Mouse (Mus musculus): Measurements from ENCODE around the gene Trappc10.

The Trappc10 gene

DNA sequence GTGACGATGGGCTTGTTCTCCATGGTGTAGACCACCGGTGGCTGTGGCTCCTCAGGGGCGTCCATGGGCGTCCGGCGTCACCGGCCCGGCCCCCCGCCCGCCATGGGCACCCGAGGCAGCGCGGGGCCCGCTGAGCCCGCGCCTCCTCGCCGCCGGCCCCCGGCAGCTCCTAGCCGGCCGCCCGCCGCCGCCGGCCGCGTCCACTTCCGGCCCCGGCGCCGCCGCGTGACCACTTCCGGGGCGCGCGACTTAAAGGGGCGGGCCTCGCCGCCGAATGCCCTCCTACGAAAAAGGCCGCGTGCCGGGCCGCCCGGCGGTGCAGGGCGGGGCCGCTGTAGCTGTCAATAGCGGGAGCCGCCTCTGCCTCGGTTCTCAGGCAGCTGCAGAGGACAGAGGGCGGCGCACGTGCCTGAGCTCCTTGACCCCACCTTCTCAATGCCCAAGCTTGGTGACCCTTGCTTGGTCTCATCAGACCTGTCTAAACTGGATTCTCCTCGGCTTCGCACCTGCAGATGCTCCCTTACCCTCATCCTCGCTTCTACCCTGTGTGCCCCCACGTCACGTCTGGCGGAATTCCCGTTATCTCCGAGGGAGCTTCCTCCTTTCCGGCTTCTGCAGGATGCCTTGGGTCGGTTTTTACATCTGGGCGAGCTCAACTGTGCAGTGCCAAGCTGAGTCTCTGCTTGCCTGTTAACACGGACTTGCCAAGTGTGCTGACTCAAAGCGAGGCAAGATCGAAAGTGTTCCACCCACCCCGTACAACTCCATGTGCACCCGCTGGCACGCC lies at the start of gene Trappc10:
TSS of gene Trappc10 (minus strand) at position 204 of the 787 bp plus-strand sequence.
- peak; percentile 58 for DNase-seq (ENCODE audit: low read depth)

DNA sequence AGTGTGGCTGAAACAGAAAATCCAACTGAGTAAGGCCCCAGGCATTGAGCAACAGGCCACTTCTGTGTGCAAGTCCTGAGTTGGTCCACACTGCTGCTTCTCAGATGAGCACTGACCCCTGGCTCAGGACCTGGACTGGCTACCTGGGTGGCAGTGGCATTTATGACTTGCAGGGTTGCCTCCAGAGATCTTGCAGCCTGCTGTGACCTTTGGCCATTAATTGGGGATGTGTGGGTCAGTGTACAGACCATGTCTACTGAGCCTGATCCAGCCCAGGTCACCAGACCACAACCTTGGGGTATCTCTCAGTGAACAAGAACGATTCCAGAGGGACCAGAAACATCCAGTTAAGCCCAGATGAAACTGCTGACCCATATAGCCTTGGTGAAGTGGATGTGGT lies 49.1 kb upstream of the Trappc10 start:
- DNase-seq (ENCODE audit: low read depth): no peak

DNA sequence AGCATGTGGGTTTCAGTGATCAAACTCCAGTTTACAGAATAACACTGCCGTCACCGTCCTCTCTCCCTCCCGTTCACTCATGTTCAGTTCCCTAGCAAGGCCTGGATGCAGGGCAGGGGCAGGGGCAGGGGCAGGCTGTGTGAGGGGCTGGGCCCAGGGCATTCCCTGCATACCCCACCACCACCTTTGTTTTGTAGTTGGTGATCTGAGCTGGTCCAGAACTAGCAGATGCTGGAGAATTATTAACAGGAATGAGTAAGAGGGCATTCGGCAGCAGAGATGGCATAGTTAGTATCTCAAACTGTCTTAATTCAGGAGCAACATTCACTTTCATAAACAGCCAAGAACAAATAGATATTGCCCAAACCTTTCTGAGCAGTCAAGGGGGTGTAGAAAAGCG lies 47.9 kb upstream of the Trappc10 start:
- DNase-seq (ENCODE audit: low read depth): no peak

DNA sequence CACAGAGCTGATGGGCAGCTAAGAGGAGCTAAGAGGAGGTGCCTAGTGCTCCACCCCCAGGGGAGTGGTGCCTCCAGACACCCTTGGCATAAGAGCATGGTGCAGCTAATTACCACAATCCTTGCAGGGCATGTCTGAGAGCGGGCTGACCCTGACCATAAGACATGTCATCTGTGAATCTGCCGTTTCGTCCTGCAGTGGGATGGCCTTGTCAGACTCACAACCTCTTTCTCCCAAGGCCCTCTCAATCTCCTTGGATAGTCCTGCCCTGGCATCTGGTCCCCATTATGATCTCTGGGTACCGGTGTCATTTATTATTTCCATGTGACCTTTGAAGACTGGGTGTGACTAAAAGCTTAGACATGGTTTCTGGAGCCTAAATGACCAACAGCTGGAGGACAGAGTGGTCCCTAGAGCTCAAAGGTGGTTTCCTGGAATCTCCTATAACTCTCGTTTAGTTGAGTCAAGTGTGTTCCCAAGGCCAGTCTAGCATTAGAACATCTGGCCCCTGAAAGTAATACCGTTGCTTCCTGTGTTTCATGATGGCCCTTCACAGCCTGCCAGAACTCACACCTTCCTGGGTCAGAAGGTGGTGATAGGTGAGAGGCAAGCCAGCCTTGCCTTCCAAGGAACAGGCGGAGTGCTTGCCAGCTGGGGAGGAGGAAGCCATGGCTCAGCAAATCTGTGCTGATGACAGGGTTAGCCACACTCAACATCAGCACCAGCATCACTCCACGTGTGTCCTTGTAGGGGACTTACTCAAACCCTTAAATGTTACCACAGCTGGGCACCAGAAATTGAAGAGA lies 46.5 kb upstream of the Trappc10 start:
- no peak for DNase-seq (ENCODE audit: low read depth)

DNA sequence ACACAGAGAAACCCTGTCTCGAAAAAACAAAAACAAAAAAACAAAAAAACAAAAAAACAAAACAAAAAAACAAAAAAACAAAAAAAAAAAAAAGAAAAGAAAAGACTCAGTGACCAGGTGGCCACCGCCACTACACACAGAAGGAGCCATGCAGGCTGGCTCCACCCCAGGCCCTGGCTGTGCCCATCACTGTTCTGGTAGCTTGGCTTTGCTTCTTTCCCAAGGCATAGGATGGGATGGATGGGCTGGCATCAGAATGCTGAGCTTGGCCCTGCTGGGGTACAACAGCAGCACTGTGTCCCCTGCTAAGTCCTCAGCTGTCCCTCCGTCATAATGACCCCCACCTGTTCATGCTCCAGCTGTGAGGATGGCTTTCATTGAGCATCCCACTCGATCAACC lies 44.5 kb upstream of the Trappc10 start:
- DNase-seq (ENCODE audit: low read depth): no peak

DNA sequence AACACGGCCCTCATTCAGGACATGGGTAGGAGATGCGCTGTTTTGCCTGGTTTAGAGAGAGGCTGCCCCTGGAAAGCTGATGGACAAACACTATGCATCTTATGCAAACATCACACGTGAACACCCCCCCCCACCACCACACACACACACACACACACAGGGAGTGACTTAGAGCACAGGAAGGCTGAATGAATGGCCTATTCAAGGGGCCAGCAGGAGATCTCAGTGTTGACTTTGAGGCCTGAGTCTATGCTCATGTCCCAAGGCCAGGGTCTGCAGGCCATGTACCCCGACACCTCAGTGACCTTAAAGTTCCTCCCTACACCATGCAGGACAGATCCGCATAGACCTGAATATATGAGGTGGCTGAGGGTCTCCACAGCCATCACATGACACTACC lies 43.7 kb upstream of the Trappc10 start:
- DNase-seq (ENCODE audit: low read depth): no peak

DNA sequence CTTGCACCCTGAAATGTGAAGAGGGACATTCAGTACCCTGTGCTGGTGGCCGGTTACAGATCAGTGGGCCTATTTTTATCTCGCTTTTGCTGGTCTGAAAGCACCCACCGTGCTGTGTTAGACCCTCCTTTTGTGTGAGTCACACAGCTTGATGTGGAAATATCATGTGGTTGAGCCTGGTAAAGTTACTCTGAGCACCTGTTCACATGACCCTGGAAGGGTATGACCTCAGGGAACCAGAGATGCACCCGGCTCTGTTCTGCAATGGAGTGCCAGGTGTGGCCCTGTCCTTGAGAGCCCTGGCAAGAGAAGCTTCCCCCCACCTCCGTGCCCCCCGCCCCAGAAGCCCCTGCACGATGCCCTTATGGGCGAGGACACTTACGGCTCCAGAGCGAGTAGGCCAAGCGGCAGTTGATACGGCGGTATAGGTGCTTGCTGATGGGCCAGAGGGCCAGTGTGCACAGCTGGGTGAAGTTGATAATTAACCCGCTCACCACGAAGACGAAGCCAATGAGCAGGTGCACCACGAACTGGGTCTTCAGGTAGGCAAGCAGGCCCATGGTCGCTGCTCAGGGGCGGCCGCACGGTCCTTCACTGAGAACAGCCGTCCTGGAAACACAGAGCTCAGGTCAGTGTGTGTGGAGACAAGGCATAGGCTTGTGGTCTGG lies 43.2 kb upstream of the Trappc10 start:
- DNase-seq (ENCODE audit: low read depth): no peak

DNA sequence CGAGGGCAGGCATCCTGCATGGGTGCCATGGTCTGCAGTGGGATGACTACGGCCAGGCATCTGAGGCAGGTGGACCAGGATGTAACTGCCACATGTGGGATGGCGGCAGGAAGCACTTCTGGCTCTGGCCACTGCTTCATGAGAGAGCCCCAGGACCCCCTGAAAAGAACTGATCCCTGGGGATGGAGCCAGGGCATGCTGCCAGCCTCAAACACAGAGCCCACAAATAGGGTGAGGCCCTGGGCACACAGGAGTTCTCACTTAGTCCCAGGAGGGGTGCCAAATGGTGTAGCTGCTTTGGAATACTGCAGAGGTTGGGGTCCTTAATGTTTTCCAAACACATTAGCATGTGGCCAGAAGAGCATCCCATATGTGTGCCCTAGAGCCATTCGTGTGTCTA lies 41.5 kb upstream of the Trappc10 start:
- DNase-seq (ENCODE audit: low read depth): no peak

DNA sequence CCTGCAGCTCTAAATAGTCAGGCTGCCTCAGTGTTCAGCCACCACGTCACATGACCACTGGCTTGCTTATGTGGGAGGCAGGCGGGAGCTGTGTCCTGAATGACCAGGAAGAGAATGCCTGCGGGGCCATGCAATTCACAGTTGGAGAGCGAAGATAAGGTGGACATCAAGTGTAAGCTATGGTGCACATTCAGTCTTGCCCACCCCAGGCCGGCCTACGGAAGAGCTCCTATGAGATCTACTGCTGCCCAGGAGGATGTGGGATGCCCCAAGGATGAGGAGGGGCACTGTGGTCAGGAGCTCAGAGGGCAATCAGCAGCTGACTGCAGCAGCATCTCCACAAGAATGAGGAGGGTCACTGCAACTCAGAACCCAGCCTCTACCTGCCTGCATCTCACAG lies 41.0 kb upstream of the Trappc10 start:
- DNase-seq (ENCODE audit: low read depth): no peak

DNA sequence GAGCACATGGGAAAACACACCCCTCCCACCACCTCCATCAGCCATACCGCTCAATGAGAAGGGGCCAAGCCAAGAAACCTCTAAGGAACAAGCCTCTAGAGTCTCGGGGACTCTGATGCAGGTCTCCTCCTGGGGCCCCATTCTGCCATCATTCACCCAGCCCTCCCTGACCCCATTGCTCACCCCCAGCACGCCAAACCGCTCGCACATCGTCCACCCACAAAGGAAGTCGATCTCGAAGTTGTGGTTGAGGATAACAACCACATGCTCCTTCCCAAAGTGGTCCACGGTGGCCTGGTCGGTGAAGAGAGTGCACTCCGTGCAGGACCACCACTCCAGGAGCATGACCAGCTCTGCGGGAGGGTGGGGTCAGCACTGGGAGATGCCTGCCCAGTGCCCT lies 40.4 kb upstream of the Trappc10 start:
- no peak for DNase-seq (ENCODE audit: low read depth)

DNA sequence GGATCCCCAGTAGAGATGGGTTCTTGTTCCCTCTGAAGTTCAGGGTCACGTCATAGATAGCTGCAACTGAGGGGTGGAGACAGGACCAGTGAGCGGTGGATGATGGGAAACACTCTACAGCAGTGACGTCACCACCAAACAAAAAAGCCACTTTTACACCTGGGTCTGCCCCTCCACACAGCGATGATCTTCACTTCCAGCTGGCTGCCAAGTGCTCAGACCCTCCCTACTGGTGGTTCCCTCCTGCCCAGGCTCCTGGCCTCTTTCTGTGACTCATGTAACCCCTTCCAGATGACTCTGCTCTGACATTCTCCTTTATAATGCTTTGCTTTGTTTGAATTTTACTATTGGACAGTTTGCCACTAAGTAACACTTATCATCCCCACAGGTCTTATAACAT lies 38.0 kb upstream of the Trappc10 start:
- DNase-seq (ENCODE audit: low read depth): no peak

DNA sequence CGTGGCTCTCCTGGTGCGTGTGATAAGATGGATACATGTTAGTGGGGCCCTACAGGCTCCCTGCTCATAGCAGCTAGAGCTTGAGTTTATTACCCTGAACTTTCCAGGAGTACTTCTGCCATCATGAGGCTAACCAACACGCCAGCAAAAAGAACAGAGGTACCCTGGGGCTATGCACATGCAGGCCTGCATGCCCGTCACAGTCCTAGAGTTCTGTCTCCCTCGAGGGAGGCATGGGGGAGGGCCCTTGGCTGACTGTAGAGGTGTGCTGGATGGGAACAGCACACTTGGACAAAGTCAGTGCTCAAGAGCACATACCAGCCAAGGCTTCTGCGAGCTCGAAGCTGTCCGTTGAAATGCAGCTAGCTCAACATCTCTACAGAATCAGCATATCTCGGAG lies 36.0 kb upstream of the Trappc10 start:
- DNase-seq (ENCODE audit: low read depth): no peak

DNA sequence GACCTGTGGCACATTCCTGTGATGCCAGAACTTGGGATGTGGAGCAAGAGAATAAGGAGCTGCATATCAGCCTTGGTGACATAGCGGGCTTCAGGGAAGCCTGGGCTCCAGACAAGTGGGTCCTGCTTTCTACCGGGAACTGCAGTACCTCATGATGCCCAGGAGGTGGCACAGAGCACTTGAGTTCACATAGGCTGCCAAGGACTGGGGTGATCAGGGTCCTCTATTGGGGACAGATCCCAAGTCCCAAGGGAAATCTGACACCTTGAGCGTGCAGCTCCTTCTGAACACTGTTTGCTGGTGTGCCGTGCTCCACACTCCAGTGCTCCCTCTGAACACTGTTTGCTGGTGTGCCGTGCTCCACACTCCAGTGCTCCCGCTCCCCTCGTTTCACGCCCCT lies 34.8 kb upstream of the Trappc10 start:
- DNase-seq (ENCODE audit: low read depth): no peak

DNA sequence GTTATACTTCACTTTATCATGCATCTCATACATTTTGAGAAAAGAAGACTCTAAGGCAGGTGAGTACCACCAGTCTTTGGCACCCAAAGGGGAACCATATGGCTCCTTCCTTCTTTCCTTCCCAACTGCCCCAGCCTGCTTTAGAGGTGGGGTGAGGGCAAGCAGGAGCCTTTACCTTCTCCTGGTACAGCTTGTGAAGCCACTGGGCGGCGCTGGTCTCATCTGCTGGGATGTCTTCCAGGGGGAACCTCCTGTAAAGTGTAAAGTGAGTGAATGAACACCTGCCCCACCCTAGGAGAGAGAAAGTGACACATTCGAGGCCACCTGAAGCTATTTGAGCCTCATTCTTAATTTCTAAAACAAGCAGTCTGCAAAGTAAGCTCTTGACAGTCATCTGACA lies 33.4 kb upstream of the Trappc10 start:
- DNase-seq (ENCODE audit: low read depth): no peak

DNA sequence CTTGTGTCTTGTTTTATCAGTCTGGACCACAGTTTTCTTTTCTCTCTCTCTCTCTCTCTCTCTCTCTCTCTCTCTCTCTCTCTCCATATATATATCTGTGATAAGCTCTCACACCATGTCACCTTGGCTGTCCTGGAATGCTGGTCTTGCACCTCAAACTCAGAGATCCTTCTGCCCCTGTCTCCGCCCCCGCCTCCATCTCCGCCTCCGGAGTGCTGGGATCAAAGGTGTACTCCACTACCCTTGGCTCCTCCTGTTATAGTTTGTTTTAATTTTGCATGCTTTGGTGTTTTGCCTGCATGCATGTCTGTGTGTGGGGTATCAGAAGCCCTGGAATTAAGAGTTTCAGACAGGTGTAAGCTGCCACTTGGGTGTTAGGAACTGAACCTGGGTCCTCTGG lies 31.8 kb upstream of the Trappc10 start:
- DNase-seq (ENCODE audit: low read depth): no peak

DNA sequence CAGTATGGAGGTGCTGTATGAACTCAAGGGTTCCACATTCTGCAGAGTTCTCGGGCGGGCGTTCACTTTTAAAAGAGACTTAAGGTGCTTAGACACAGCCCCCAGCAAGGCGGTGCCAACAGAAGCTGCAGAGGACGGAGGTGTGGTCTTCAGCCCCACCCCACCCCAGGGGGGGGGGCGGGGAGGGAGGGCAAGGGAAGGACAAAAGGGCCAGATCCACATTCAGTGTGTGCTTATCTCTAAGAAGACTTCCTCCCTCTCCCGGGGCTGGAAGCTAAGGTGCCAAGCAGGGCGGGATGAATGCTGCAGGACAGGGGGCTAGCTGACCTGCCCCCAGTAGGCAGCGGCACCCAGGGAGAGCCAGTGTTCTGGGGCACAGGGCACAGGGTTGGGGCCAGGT lies 28.5 kb upstream of the Trappc10 start:
- no peak for DNase-seq (ENCODE audit: low read depth)

DNA sequence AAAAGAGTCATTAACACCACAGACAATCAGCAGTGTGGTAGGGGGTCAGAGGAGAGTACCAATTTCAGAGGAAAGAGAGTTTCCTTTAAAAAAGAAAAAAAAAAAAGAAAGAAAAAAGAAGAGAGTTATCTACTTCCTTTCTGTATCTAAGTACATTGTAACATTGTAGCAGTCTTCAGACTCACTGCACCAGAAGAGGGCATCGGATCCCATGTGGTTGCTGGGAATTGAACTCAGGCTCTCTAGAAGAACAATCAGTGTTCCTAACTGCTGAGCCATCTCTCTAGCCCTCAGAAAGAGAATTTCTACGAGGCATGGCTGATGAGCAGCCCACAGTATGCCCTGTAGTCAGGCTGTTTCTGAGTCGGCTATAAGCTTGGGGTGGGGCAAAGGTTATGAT lies 21.4 kb upstream of the Trappc10 start:
- no peak for DNase-seq (ENCODE audit: low read depth)

DNA sequence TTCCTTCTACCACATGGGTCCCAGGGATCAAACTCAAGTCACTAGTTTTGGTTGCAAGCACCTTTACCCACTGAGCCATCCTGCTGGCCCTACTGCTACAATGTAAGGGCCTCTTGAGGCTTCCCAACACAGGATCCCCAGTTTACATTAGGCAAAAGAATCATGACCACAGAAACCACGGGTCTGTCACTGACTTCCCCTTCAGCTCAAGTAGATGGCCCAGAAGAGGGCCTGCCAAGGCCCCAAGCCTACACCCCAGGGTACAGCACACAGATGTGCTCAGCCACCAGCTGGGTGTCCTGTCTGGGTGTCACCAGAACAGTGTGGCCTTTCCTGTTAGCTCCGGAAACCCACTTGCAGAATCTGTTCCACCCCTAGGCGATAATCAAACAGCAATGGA lies 20.3 kb upstream of the Trappc10 start:
- peak; percentile 53 for DNase-seq (ENCODE audit: low read depth)

DNA sequence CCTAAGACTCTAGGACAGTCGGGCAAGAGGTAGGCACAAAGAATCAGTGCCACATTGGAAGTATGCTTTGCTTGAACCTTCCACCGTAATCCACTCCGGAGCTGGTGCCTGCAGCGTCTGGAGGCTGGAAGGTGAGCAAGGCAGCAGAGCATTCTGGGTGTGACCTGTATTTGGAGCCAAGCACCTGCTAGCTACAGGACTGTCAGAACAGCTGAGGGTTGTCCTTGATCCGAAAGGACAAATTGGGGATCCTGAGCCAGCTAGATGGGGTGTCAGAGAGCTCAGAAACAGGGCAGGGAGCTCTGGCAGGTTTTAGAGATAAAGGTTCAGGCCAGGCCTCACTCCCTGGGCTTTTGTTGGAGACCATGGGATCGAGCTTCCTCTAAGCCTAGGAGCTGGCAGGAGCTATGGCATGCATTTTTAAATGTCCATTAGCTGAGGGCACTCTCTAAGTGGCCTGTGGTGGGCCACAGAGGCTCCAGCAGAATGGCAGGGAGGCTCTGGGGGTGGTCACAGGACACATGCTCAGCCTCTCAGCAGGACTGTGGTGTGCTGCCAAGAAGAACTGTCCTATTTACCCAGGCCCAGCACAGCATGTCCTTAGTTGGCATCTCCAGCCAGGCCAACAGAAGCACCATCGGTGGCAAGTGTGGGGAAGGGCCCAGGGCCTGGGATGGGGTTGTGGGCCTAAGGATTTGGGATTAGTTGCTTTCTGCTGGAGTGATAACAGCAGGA lies 16.6 kb upstream of the Trappc10 start:
- no peak for DNase-seq (ENCODE audit: low read depth)

DNA sequence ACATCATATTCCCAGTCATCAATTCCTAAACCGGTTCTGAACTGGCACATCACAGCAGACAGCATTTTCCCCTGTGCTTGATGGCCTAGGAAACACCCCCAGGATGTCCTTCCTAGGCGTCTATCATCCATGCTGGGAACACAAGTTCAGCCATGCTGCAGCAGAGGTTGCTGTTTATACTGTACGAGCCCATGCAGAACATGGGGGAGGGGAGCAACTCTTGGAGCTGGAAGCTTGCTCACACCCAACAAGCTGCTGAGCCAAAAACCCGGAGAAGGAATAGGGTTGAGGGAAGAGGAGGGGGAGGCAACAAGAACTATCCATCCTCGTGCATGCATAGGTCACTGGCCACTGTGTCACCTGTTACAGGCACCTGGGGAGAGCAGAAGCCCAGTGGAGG lies 15.9 kb upstream of the Trappc10 start:
- DNase-seq (ENCODE audit: low read depth): no peak

DNA sequence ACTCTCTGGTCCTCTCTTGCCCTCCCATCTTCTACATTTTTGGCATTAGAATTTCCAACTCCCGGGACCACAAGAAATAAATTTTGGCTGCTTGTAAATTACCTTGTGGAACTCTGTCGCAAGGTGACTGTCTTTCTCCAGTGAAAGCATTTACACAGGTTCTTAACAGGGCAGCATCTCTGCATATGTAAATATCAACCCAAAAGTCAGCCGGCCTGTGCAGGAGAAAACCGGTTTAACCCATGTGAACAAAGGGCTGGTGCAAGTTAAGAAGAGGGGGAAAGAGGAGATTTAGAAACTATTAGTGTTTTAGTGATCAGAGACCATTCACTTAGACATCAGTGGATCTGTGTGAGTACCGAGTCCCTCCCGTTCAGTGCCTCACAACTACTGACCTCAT lies 15.3 kb upstream of the Trappc10 start:
- no peak for DNase-seq (ENCODE audit: low read depth)

DNA sequence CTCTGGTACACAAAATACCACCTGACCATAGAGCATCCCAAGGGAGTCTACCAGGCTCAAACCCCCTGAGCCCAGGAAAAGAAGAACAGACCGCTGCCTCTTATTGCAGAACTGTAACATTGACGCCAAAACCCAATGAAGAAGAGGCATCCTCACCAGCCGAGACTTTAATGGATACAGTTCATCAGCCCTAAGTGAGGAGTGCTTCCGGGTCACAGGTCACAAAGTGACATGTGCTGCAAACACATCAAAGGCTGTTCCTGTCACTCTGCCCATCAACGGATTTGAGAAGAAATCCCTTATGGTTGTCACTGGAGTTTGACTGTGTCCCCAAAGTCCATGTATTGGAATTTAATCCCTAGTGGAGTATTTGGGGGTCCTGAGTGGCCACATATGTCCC lies 14.8 kb upstream of the Trappc10 start:
- no peak for DNase-seq (ENCODE audit: low read depth)
